Mouse (Mus musculus): ENCODE measurements around the gene D5Ertd579e.

The D5Ertd579e gene

GRCm38 (mm10) chr5:36575227-36575626 lies 120.6 kb downstream of the D5Ertd579e start:
- in situ Hi-C loops (cut with MboI, MseI), result no loop called here

GRCm38 (mm10) chr5:36574147-36574870 lies 121.5 kb downstream of the D5Ertd579e start:
- in situ Hi-C loops (cut with MboI, MseI), result no loop called here

- in situ Hi-C loops (cut with MboI, MseI), result no loop called here
These were observed 122.5 kb downstream of the D5Ertd579e start for GRCm38 (mm10) chr5:36573354-36573753.

- in situ Hi-C loops (cut with MboI, MseI), result no loop called here
These were observed 124.5 kb downstream of the D5Ertd579e start for GRCm38 (mm10) chr5:36571371-36571770.

GRCm38 (mm10) chr5:36570546-36571245 lies 125.1 kb downstream of the D5Ertd579e start:
- in situ Hi-C loops (cut with MboI, MseI), result no loop called here

- in situ Hi-C loops (cut with MboI, MseI), result no loop called here
These were observed 125.7 kb downstream of the D5Ertd579e start for GRCm38 (mm10) chr5:36570098-36570497.

GRCm38 (mm10) chr5:36568118-36568517 lies 127.7 kb downstream of the D5Ertd579e start:
- in situ Hi-C loops (cut with MboI, MseI), result no loop called here

- in situ Hi-C loops (cut with MboI, MseI), result no loop called here
These were observed 128.2 kb downstream of the D5Ertd579e start for GRCm38 (mm10) chr5:36567627-36568026.

- in situ Hi-C loops (cut with MboI, MseI), result no loop called here
These were observed 131.3 kb downstream of the D5Ertd579e start for GRCm38 (mm10) chr5:36564530-36564929.

DNA sequence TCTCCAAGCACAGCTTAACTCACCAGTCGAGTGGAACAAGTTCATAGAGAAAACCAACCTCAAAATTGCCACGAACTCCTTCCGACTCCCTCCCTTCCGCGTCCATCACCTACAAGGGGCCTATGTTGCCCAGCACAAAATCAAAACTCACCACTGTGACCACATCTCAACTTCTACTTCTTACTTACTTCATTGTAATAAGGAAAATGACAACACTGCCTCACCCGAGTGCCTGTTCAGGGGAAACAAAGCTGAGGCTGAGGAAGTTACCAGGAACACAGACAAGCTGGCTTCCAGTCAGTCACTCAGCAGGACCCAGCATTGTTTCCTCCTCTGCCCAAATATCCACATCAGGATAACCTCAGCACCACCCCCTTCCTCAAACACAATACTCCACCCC lies 132.1 kb downstream of the D5Ertd579e start:
- in situ Hi-C loops (cut with MboI, MseI), result no loop called here

GRCm38 (mm10) chr5:36562791-36563445 lies 132.9 kb downstream of the D5Ertd579e start:
- in situ Hi-C loops (cut with MboI, MseI), result no loop called here

DNA sequence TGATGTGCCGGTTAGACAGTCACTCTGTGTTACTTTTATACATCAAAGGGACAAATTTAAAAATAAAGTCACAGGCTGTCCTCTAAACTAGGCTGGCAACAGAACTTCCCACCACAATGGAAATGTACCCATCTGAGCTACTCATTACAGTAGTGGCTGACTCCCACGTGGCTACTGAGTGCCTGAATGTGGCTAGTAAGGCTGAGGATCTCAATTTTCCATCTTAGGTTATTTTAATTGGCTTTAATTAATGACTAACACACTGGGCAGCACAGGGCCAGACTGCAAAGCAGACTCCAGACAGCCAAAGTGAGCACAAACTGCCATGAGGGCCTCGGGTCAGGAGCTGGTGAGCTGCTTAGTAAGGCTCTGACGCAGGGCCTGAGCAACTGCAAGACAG lies 134.3 kb downstream of the D5Ertd579e start:
- in situ Hi-C loops (cut with MboI, MseI), result no loop called here

- in situ Hi-C loops (cut with MboI, MseI), result no loop called here
These were observed 135.3 kb downstream of the D5Ertd579e start for GRCm38 (mm10) chr5:36560490-36560889.

- in situ Hi-C loops (cut with MboI, MseI), result no loop called here
These were observed 136.2 kb downstream of the D5Ertd579e start for GRCm38 (mm10) chr5:36559510-36560235.

- in situ Hi-C loops (cut with MboI, MseI), result no loop called here
These were observed 136.7 kb downstream of the D5Ertd579e start for GRCm38 (mm10) chr5:36559106-36559505.

GRCm38 (mm10) chr5:36558526-36558925 lies 137.3 kb downstream of the D5Ertd579e start:
- in situ Hi-C loops (cut with MboI, MseI), result no loop called here

DNA sequence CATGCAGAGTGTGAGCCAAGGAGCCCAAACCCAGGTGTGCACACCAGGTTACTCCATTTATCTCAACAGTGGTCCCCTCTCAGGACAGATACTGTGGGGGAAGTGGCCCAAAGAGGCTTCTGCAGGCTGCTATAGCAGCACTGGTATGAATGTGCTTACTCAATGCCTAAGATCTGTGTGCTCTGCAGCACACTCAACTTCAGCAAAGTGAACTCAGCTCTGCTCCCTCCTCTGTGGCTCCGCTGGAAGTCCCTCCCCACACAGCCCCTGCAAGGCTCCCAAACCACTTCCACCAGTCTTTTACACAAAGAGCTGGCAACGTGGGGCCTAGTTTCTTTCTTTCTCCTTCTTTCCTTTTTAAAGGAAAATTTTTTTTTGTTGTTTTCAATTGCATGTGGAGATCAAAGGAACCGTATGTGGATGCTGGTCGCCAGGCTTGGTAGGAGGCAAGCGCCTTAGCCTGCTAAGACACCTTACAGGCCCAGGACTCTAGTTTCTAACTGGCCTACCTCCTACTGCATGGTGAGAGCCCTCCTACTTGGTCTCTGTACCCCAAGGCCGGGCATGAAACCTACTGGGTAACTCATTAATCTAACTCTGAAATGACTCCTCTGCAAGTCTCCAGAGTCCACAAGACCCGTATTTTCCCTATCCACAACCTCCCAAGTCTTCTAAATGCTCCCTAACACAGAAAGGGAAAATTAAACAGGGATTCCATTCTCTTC lies 138.1 kb downstream of the D5Ertd579e start:
- in situ Hi-C loops (cut with MboI, MseI), result no loop called here

DNA sequence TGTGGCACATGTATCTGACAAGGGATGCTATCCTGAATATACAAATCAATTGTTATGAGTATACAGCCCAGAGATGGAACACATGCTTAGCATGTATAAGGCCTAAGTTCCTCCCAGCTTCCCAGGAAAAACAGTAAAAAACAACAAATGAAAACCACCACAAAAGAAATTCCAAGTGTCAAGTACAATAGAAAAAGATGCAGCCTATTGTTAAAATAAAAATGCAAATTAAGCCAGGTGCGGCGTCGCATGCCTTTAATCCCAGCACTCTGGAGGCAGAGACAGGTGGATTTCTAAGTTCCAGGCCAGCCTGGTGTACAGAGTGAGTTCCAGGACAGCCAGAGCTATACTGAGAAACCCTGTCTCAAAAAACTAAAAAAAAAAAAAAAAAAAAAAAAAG lies 138.9 kb downstream of the D5Ertd579e start:
- in situ Hi-C loops (cut with MboI, MseI), result no loop called here

- in situ Hi-C loops (cut with MboI, MseI), result no loop called here
These were observed 139.5 kb downstream of the D5Ertd579e start for GRCm38 (mm10) chr5:36556289-36556688.

GRCm38 (mm10) chr5:36554496-36554895 lies 141.3 kb downstream of the D5Ertd579e start:
- in situ Hi-C loops (cut with MboI, MseI), result no loop called here

DNA sequence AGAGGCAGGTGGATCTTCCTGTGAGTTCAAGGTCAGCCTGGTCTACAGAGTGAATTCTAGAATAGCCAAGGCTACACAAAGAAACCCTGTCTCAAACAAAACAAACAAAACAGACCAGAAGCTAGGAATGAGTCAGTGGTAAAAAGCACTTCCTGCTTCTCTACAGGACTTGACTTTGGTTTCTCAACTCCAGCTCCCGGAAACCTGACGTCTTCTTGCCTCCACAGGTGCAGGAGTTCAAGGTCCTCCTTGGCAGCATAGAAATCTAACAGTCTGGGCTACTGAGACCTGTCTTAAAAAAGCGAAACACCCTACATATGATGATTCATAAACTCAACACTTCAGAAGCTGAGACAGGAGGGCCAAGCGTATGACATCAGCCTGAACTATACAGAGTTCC lies 141.9 kb downstream of the D5Ertd579e start:
- in situ Hi-C loops (cut with MboI, MseI), result no loop called here

Data from T-helper 2 cell (primary cell).